Mouse (Mus musculus) spleen, postnatal 4 days (tissue): ENCODE measurements around the gene Synrg.

Experiments used
- DNase-seq, 2 experiments: peaks; one replicate each; pipeline ENCODE4 v3.0.0; 2022; ENCODE audit warnings: low spot score in 2 of 2

Synrg gene

GRCm38 (mm10) chr11:83963991-83964921 is at the start of gene Synrg:
Gene Synrg (plus strand): TSS chr11:83964428.
- DNase-seq = peak; percentile 92 to 95

GRCm38 (mm10) chr11:83914501-83914900 is 49.7 kb upstream of the Synrg start:
- no peak for DNase-seq

- no peak for DNase-seq
These were observed 41.6 kb upstream of the Synrg start for GRCm38 (mm10) chr11:83922600-83922999.

DNA sequence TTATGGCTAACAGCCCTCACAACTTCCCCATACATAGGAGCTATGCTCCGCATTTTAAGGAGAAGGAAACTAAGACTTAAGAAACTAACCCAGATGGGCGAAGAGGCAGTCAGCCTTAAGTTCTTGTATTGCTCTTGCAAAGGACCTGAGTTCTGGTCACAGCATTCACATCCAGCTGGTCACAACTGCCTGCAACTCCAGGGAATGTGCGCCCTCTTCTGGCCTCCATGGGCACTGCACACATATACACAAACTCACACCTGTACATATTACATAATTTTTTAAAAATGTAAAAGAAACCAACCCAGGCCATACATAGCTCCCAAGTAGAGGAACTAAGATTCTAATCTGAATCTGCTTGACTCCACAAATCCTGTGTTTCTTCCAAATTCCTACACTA is 37.1 kb upstream of the Synrg start:
- peak in 1 of 2 experiments; percentile 16 for DNase-seq

DNA sequence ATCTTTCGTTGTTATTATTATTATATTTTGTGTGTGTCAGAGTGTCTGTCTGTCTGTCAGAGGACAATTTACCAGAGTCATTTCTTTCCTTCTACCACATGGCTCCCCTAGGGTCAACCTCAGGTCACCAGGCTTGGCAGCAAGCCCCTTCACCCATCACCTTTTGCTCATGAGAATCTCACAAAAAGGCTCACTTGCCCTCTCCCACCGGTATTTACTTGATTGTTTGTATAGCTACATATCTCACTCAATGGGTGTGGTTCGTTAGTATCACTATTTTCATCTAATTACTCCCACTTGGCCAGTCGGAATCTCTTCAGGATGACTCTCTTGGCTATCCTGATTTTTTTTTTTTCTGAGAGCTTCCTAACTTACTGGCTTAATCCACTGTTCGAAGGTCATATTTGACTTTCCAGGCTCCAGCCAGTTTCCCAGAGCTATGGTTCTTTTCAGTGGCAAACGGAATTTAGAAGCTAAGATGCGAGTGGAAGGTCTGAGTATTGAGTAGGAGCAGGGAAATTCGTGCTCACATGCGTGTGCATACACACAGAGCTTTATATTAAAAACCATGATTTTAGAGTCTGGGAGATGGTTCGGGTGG is 31.6 kb upstream of the Synrg start:
- DNase-seq = no peak

GRCm38 (mm10) chr11:83933376-83933775 is 30.9 kb upstream of the Synrg start:
- DNase-seq = no peak

- DNase-seq = peak; percentile 47 to 85
These were observed 28.1 kb upstream of the Synrg start for GRCm38 (mm10) chr11:83935986-83936665.

GRCm38 (mm10) chr11:83938556-83938955 is 25.7 kb upstream of the Synrg start:
- DNase-seq = no peak

GRCm38 (mm10) chr11:83941950-83942840 is 22.0 kb upstream of the Synrg start, which contains the start of gene Ddx52:
Gene Ddx52 (plus strand): TSS chr11:83942062.
- DNase-seq = peak; percentile 83 to 90

DNA sequence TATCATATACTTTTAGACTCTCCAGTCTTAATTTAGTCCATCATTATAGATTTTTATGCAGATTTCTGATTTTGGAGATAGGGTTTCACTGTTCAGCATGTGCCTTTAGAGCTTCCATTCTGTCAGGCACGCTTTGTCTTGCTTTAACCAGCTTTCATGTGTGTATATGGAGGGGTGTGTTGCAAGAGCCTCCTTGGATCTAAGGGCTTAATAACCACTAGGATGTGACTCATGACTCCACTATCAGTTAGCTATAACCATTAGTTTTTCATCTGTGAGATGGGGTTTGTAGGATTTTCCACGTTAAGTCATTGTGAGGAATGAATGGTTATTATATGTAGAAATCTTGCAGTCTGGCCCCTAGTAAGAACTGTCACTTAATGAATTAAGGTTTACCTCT is 7.4 kb upstream of the Synrg start:
- DNase-seq = no peak

- DNase-seq = no peak
These were observed 2.2 kb upstream of the Synrg start for GRCm38 (mm10) chr11:83961983-83962382.

DNA sequence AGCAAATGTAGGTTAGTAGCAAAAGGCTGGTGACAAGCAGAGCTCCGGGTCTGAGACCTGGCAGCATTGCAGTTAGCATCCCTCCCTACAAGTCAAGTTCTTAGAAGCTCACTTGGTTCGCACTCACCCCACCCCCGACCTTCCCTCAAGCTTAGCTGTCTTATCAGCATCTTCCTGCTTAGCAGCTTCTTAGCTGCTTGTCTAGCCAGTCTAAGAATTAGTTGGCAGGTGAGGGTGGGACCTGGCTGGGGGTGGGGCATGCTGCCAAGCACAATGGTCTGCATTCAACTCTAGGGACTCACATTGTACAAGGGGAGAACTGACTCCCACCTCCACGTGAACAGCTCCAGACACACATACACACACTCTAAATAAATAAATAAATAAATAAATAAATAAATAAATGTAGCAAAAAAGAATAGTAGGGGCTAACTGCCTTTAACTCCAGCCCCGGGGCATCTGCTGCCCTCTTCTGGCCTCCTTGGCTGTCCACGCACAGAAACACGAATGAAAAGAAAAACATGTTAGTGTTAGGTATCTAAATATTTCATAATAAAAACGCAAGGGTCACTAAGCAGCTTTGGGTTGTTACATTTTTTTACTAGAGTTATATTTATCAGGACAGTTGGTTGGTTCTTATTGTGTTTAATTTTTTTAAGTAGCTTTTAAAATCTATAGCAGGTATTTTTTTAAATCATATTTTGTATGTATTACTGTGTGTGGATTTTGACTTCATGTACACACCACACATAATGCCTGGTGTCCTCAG is 3.4 kb downstream of the Synrg start:
- peak; percentile 23 to 62 for DNase-seq

DNA sequence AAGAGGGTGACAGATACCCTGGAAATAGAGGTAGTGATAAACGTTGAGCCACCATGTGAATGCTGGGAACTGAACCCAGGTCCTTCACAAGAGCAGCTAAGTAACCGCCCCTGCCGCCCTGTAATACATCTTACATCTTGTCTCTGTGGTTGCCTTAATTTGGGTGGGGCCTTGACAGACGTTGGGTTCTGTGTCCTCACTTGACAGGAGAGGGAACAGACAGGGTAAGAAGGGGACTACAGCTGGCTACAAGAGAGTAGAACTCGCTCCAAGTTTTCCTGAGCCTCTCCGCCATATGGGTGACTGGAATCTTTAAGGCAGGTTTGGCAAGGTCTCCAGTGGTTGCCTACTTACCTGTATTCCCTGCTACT is 4.0 kb downstream of the Synrg start:
- DNase-seq = no peak

- no peak for DNase-seq
These were observed 4.8 kb downstream of the Synrg start for GRCm38 (mm10) chr11:83969040-83969439.

- DNase-seq = no peak
These were observed 10.5 kb downstream of the Synrg start for GRCm38 (mm10) chr11:83974561-83975346.

GRCm38 (mm10) chr11:83975488-83975887 is 11.3 kb downstream of the Synrg start:
- no peak for DNase-seq

DNA sequence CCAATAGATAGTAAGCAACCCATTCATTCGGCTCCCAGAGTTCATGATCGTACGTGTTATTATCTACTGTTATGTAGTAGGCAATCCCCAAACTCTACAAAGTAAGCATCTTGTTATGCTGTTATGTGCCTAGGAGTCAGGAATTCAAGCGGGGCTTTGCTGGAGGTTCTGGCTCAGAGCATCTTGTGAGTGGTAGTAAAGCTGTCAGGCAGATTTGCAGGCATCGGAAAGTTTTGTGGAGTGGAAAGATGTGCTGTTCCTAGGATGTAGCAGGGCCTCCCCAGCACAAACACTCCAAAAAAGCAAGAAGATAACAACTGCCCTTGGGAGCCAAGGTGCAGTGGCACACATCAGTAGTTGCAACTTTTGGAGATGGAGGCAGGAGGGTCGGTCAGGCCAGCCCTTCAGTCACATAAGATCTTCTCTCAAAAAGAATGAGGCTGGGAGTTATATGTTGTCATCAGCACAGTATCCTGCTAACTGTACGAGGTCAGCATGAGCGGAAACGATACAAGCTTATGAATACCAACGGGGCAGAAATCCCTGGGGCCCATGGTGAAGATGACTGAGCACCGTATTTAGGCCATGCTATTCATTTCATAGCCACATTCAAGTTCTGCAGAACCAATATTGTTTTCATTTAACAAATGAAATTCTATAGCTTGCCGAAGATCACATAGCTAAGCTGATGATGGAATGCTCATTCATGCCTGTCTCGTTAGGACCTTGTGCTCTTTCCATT is 12.2 kb downstream of the Synrg start:
- no peak for DNase-seq

DNA sequence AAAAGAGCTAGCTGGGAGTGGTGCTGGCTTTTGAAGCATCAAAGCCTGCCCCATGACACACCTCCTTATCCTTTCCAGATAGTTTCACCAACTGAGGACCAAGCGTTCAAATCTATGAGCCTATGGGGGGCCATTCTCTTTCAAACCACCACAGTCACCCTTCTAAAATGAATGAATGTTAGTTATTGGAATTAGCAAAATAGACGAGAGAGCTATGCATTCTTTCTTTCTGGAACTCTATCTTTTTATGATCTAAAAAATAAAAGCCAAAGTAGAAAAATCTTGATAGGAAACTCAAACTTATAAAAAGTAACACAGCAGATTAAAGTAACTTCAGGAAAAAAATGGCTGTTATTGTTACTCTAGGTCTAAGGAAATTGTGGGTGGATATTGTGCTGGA is 13.6 kb downstream of the Synrg start:
- DNase-seq = no peak

DNA sequence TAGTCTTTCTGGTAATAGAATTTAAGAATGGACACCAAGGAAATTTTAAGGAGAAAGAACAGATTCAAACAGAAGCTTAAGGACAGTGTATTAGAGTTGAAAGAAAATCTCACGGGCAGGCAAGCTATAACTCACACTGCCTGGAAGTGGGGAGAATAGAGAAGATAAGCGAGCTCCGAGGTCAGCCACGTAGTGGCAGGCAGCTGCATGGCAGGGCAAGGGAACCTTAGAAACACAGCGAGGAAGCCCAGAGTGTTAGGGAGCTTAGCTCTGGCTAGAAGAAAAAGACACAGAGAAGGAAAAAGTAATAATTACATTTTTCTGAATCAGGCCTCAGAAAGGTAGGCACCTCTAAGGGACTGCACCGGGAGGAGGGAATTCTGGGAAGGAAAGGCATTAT is 15.8 kb downstream of the Synrg start:
- no peak for DNase-seq
